In genomic region chr14:54384396-54384795, GRCm38 (mm10) we compare ENCODE assay signal across 30 mouse cellular contexts. TPM values are rescaled to one million over a fixed set of nuclear protein-coding genes. Genes with fewer than 3 reads are reported as not detected.
A peak's percentile ranks its signal among the peaks of the same experiment; 100 is the strongest.
DNase-seq lines count a peak whose midpoint lies in the region; ATAC-seq and TF ChIP-seq lines count a peak whose summit lies in the region.
"Had no signal": no experiment of that assay in that cellular context is flagged by ENCODE, and none has a peak within 500 bp of the region (broad histone marks: within the 10 kb centered on the region; RNA-seq: fewer than 3 reads in every experiment).

No protein-coding gene starts in this region.

- H3K9ac ChIP-seq in liver, embryonic 13.5 days = no peak overlapping the region
- H3K9ac ChIP-seq in liver, embryonic 14.5 days (replicated peaks) = no peak overlapping the region
- no peak overlapping the region for H3K9ac ChIP-seq in forebrain, postnatal 0 days
- H3K9ac ChIP-seq: forebrain, embryonic 15.5 days; heart, embryonic 13.5 days; hindbrain, embryonic 15.5 days; limb, embryonic 13.5 days had no signal

- peaks cover 50% of the 10 kb centered on the region for H3K4me1 ChIP-seq in liver, embryonic 13.5 days (replicated peaks)
- H3K4me1 ChIP-seq in liver, embryonic 14.5 days (replicated peaks; ENCODE audit: control insufficient read depth in 2 of 2, insufficient read depth in 2 of 2, low read length in 1 of 2) = peaks cover 0 to 22% of the 10 kb centered on the region in 2 experiments; a peak in 2 of 4 replicates
- no peaks in the 10 kb centered on the region; the same call in 1 of the 2 replicates for H3K4me1 ChIP-seq in lung, adult 2 months (ENCODE audit: control insufficient read depth, insufficient read depth, low read length)
- no peaks in the 10 kb centered on the region for H3K4me1 ChIP-seq in forebrain, postnatal 0 days (ENCODE audit: insufficient read depth)
- H3K4me1 ChIP-seq: forebrain, embryonic 15.5 days; hindbrain, embryonic 15.5 days had no signal

- no peak overlapping the region for H3K4me3 ChIP-seq in liver, embryonic 13.5 days (replicated peaks)
- H3K4me3 ChIP-seq in liver, embryonic 14.5 days (ENCODE audit: insufficient read depth in 1 of 2, low read depth in 2 of 2, low read length in 2 of 2) = no peak overlapping the region
- no peak overlapping the region for H3K4me3 ChIP-seq in lung, adult 2 months (replicated peaks; ENCODE audit: extremely low read depth, low read depth, low read length)
- H3K4me3 ChIP-seq in forebrain, postnatal 0 days (ENCODE audit: low read depth, low read length) = no peak overlapping the region
- H3K4me3 ChIP-seq: forebrain, embryonic 15.5 days; heart, embryonic 13.5 days; hindbrain, embryonic 10.5 days; hindbrain, embryonic 15.5 days; left cerebral cortex, adult 2 months; limb, embryonic 13.5 days had no signal

- TF ChIP-seq POLR2A in lung, adult 2 months (IDR thresholded peaks at IDR 0.05; ENCODE audit: borderline replicate concordance, extremely low read depth, low read depth, low read length) = no peak

- TF ChIP-seq CTCF in liver, embryonic 14.5 days (IDR thresholded peaks at IDR 0.05; ENCODE audit: low read depth) = no peak
- TF ChIP-seq CTCF in lung, adult 2 months (IDR thresholded peaks at IDR 0.05; ENCODE audit: insufficient read depth, low read length) = no peak
- TF ChIP-seq CTCF in forebrain, postnatal 0 days (IDR thresholded peaks at IDR 0.05; ENCODE audit: low read depth) = no peak

- 45% methylated on average over 8 of the region's 8 CpGs for WGBS in liver, embryonic 13.5 days (ENCODE audit: insufficient replicate concordance)
- WGBS in liver, embryonic 14.5 days (ENCODE audit: insufficient replicate concordance) = 40% methylated on average over 8 of the region's 8 CpGs
- 87% methylated on average over 8 of the region's 8 CpGs for WGBS in lung, adult 2 months
- WGBS in forebrain, postnatal 0 days = 95% methylated on average over 8 of the region's 8 CpGs

- DNase-seq in liver, embryonic 13.5 days = no peak
- DNase-seq in liver (no peak), ZHBTc4 (ENCODE audit: low read depth, low spot score) (peak; percentile 32)
- DNase-seq in liver, embryonic 14.5 days (ENCODE audit: low read depth in 3 of 3, low spot score in 3 of 3) = no peak
- DNase-seq in lung, adult 2 months = no peak
- no peak for DNase-seq in left cerebral cortex, postnatal 14 days (ENCODE audit: low spot score in 2 of 2)
- DNase-seq in forebrain, postnatal 0 days = no peak
- DNase-seq: adrenal gland, adult 2 months; B cell, adult 2 months; cerebellum, adult 2 months; cerebellum, postnatal 14 days; heart, postnatal 14 days; kidney, adult 9 months; kidney, postnatal 14 days; lung, postnatal 4 days; midbrain, embryonic 14.5 days; right cerebral cortex, postnatal 25 days; spleen, adult 18-20 months; thymus, adult 18-20 months; thymus, postnatal 25 days had no signal

- H3K9me3 ChIP-seq in liver, embryonic 13.5 days (replicated peaks) = no peaks in the 10 kb centered on the region
- no peaks in the 10 kb centered on the region for H3K9me3 ChIP-seq in liver, embryonic 14.5 days (ENCODE audit: control insufficient read depth, low read length)
- H3K9me3 ChIP-seq in forebrain, postnatal 0 days (ENCODE audit: low read length) = no peaks in the 10 kb centered on the region
- H3K9me3 ChIP-seq: forebrain, embryonic 15.5 days; heart, embryonic 13.5 days; hindbrain, embryonic 10.5 days; hindbrain, embryonic 15.5 days; limb, embryonic 13.5 days had no signal

- H3K4me2 ChIP-seq in liver, embryonic 13.5 days = no peak overlapping the region
- H3K4me2 ChIP-seq in liver, embryonic 14.5 days (ENCODE audit: low read depth) = no peak overlapping the region
- no peak overlapping the region for H3K4me2 ChIP-seq in forebrain, postnatal 0 days (ENCODE audit: low read depth)
- H3K4me2 ChIP-seq: forebrain, embryonic 15.5 days; heart, embryonic 13.5 days; hindbrain, embryonic 15.5 days; limb, embryonic 13.5 days had no signal

- intact Hi-C loops in left cerebral cortex, postnatal 14 days (cut with DNase I) = no loop called here

- H3K27ac ChIP-seq in liver, embryonic 13.5 days = no peak overlapping the region; the same call in 1 of the 2 replicates
- H3K27ac ChIP-seq in liver, embryonic 14.5 days = no peak overlapping the region
- H3K27ac ChIP-seq in forebrain, postnatal 0 days (ENCODE audit: low read depth, low read length) = no peak overlapping the region
- H3K27ac ChIP-seq: forebrain, embryonic 15.5 days; heart, embryonic 13.5 days; hindbrain, embryonic 10.5 days; hindbrain, embryonic 15.5 days; left cerebral cortex, adult 2 months; limb, embryonic 13.5 days had no signal

- peak; percentile 37; the same call in 1 of the 2 replicates for ATAC-seq in liver, embryonic 13.5 days (ENCODE audit: low read depth)
- peak; percentile 22; the same call in 1 of the 2 replicates for ATAC-seq in liver, embryonic 14.5 days (ENCODE audit: insufficient read depth)
- ATAC-seq in forebrain, postnatal 0 days = no peak
- ATAC-seq: activated CD4-positive, CD25-positive, alpha-beta regulatory T cell, adult 4 months; forebrain, embryonic 15.5 days; inflammation-experienced regulatory T-cells, adult 6 months; lung, postnatal 0 days had no signal

- no peaks in the 10 kb centered on the region for H3K27me3 ChIP-seq in liver, embryonic 13.5 days
- H3K27me3 ChIP-seq in liver, embryonic 14.5 days (ENCODE audit: control insufficient read depth, insufficient read depth, low read length) = no peaks in the 10 kb centered on the region
- no peaks in the 10 kb centered on the region for H3K27me3 ChIP-seq in forebrain, postnatal 0 days (ENCODE audit: insufficient read depth, low read length)
- H3K27me3 ChIP-seq: CH12.LX; forebrain, embryonic 15.5 days; heart, embryonic 13.5 days; hindbrain, embryonic 15.5 days; limb, embryonic 13.5 days had no signal

- TF ChIP-seq EP300 in liver, embryonic 14.5 days (IDR thresholded peaks at IDR 0.05; ENCODE audit: low read depth) = no peak; the same call in 1 of the 2 replicates

- no peaks in the 10 kb centered on the region for H3K36me3 ChIP-seq in liver, embryonic 13.5 days
- H3K36me3 ChIP-seq in liver, embryonic 14.5 days (replicated peaks; ENCODE audit: control insufficient read depth, insufficient read depth, low read depth) = no peaks in the 10 kb centered on the region
- H3K36me3 ChIP-seq in forebrain, postnatal 0 days (ENCODE audit: insufficient read depth) = no peaks in the 10 kb centered on the region
- H3K36me3 ChIP-seq: forebrain, embryonic 15.5 days; heart, embryonic 13.5 days; hindbrain, embryonic 10.5 days; hindbrain, embryonic 15.5 days; limb, embryonic 13.5 days had no signal

RNA-seq across cellular contexts. Expression of gene Oxa1l, which starts 23.8 kb away (rescaled TPM):
- 21.4 and 22.3 TPM in 2 replicates for polyA plus RNA-seq in liver, embryonic 13.5 days (2015; fragmentation: Nextera tagmentation; extraction: Ambion mirVana)
- 27.9 and 29.8 TPM in 2 replicates for polyA plus RNA-seq in liver, embryonic 14.5 days (2012; rRNA removed)
- 17.4 and 20.1 TPM in 2 replicates for polyA plus RNA-seq in liver, embryonic 14.5 days (2014; fragmentation: Nextera tagmentation; extraction: Ambion mirVana)
- polyA plus RNA-seq in lung, adult 2 months (2012; rRNA removed) = 95.3 and 98.1 TPM in 2 replicates
- total RNA-seq in left cerebral cortex, postnatal 14 days (2021) = 10 to 100 TPM; 61.3 to 65.4 TPM
- total RNA-seq in forebrain, postnatal 0 days (2014; rRNA removed) = 52.9 and 76.9 TPM in 2 replicates
- 51.6 and 59.4 TPM in 2 replicates for polyA plus RNA-seq in forebrain, postnatal 0 days (2015; fragmentation: Nextera tagmentation; extraction: Ambion mirVana)

RNA-seq across cellular contexts. Expression of gene Slc7a7, which starts 33.2 kb away (rescaled TPM):
- polyA plus RNA-seq in liver, embryonic 13.5 days (2015; fragmentation: Nextera tagmentation; extraction: Ambion mirVana) = 8.6 and 10.3 TPM in 2 replicates
- 7.8 and 8.7 TPM in 2 replicates for polyA plus RNA-seq in liver, embryonic 14.5 days (2012; rRNA removed)
- polyA plus RNA-seq in liver, embryonic 14.5 days (2014; fragmentation: Nextera tagmentation; extraction: Ambion mirVana) = 4.9 and 6.2 TPM in 2 replicates
- 23.1 and 29.2 TPM in 2 replicates for polyA plus RNA-seq in lung, adult 2 months (2012; rRNA removed)
- total RNA-seq in left cerebral cortex, postnatal 14 days (2021) = 1 to 10 TPM; 1.5 to 2.5 TPM
- 2.2 and 3.4 TPM in 2 replicates for total RNA-seq in forebrain, postnatal 0 days (2014; rRNA removed)
- 2.8 and 3.2 TPM in 2 replicates for polyA plus RNA-seq in forebrain, postnatal 0 days (2015; fragmentation: Nextera tagmentation; extraction: Ambion mirVana)

RNA-seq across cellular contexts. Expression of gene Mrpl52, which starts 42.3 kb away (rescaled TPM):
- polyA plus RNA-seq in liver, embryonic 13.5 days (2015; fragmentation: Nextera tagmentation; extraction: Ambion mirVana) = 244 and 265 TPM in 2 replicates
- 107 and 177 TPM in 2 replicates for polyA plus RNA-seq in liver, embryonic 14.5 days (2012; rRNA removed)
- polyA plus RNA-seq in liver, embryonic 14.5 days (2014; fragmentation: Nextera tagmentation; extraction: Ambion mirVana) = 218 and 228 TPM in 2 replicates
- polyA plus RNA-seq in lung, adult 2 months (2012; rRNA removed) = 185 and 290 TPM in 2 replicates
- total RNA-seq in left cerebral cortex, postnatal 14 days (2021) = 10 to 100 TPM; 79.5 to 91.5 TPM
- 151 and 217 TPM in 2 replicates for total RNA-seq in forebrain, postnatal 0 days (2014; rRNA removed)
- polyA plus RNA-seq in forebrain, postnatal 0 days (2015; fragmentation: Nextera tagmentation; extraction: Ambion mirVana) = 277 and 336 TPM in 2 replicates

RNA-seq across cellular contexts. Expression of gene Mmp14, which starts 47.0 kb away (rescaled TPM):
- polyA plus RNA-seq in liver, embryonic 13.5 days (2015; fragmentation: Nextera tagmentation; extraction: Ambion mirVana) = 19.8 and 23.2 TPM in 2 replicates
- 17.7 and 19.0 TPM in 2 replicates for polyA plus RNA-seq in liver, embryonic 14.5 days (2012; rRNA removed)
- 14.4 and 15.5 TPM in 2 replicates for polyA plus RNA-seq in liver, embryonic 14.5 days (2014; fragmentation: Nextera tagmentation; extraction: Ambion mirVana)
- polyA plus RNA-seq in lung, adult 2 months (2012; rRNA removed) = 119 and 130 TPM in 2 replicates
- 10 to 100 TPM; 19.0 to 22.0 TPM for total RNA-seq in left cerebral cortex, postnatal 14 days (2021)
- 29.0 and 40.7 TPM in 2 replicates for total RNA-seq in forebrain, postnatal 0 days (2014; rRNA removed)
- polyA plus RNA-seq in forebrain, postnatal 0 days (2015; fragmentation: Nextera tagmentation; extraction: Ambion mirVana) = 32.5 and 39.1 TPM in 2 replicates
